Mouse (Mus musculus): ENCODE results near the gene Plxna2.

The Plxna2 gene

DNA sequence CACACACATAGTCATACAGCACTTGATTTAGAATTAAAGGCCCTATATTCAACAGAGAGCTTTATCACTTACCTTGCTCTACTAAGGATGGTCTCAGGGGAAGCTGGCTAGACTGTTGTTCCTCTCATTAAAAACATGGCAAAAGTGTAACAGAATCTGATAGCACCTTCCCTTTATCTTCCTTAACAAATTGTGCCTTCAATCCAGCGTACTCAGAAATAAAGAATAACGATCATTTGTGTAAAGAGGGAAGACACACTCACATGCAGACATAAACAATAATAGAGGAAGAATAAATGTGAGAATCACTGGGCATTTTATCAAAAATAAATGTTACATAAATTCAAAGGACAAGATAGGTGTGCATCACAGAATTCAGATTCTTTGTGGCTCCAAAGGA lies at the start of gene Plxna2:
Gene Plxna2, plus strand, starts transcription at position 301 of the 400 bp plus-strand sequence.
- no peak for DNase-seq

- DNase-seq: no peak
Observed at GRCm38 (mm10) chr1:194573870-194574269, 44.1 kb upstream of the Plxna2 start.

GRCm38 (mm10) chr1:194578270-194578669 lies 39.7 kb upstream of the Plxna2 start:
- DNase-seq: no peak

- DNase-seq: no peak
Observed at GRCm38 (mm10) chr1:194580539-194580938, 37.5 kb upstream of the Plxna2 start.

DNA sequence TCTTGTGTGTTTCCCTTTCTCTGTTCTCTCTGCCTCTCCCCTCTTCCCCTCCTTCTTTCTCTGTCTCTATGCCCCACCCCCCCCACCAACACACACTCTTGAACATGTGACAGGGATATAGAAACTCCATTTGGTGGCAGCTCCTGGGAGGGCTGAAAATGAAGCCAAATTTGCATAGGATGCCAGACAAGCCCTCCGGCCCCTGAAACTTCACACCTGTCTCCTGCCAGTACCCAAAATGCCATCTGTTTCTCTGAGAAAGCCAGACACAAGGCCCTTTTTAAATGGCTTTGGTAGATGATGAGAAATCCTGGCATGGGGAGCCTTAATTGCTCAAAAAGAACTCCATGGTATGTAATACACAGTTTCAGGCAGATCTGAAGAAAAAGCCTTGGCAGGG lies 31.3 kb upstream of the Plxna2 start:
- no peak for DNase-seq

DNA sequence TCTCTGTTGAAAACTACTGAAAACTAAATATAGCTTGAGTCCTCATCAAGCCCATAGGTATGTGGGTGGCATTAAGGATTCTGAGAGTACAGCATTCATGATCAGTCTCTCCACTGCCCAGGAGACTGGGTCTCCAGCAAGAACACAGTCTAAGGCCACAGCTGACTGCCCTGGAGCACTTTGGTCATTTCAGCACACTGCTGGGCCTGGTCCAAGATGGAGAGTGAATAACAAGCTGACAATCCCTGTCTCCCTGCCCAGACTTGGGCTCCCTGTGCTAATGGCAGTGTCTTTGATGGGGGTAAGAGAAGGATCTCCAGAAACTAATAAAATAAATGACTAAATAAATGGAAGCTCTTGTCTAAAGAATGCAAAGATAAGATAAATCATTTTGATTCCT lies 30.5 kb upstream of the Plxna2 start:
- peak; percentile 71 for DNase-seq

- DNase-seq: peak; percentile 16
Observed at GRCm38 (mm10) chr1:194587956-194588668, 29.9 kb upstream of the Plxna2 start.

DNA sequence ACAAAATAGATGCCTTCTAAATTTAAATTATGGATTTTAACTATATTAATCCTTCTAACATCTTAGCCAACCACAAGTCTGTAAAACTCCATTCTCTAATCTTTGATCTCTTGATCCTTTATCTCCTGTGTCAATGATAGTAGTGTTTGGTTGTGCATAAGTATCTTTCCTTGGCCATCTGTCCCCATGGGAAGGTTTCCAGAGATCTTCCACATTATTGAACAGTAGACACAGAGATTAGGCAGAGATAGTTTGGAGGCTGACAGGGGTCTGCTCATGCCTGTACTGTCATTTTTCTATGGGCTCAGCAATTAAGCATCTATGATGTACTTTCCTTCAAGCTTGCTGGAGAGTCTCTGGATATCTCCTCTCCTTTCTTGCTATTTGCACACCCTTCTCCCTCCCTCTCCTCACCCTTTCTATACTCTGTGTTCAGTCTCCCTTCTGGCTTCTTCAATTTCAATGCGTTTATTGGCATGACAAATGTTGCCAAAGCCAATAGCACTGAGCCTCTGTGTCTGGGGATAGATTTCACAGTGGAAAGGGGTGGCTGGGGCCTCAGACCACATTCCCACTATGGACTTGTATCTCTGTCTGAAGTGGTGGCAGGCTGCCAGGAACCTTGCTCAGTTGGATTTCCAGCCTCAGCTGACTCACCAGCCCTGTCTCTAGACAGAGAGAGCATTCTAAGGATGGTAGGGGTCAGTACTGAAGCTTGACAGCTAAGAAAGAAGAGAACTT lies 29.1 kb upstream of the Plxna2 start:
- peak; percentile 57 for DNase-seq

- DNase-seq: no peak
Observed at GRCm38 (mm10) chr1:194593155-194593554, 24.9 kb upstream of the Plxna2 start.

- peak; percentile 25 for DNase-seq
Observed at GRCm38 (mm10) chr1:194607406-194608261, 10.4 kb upstream of the Plxna2 start.

GRCm38 (mm10) chr1:194610516-194610915 lies 7.5 kb upstream of the Plxna2 start:
- peak; percentile 30 for DNase-seq

- DNase-seq: no peak
Observed at GRCm38 (mm10) chr1:194612628-194613027, 5.4 kb upstream of the Plxna2 start.

GRCm38 (mm10) chr1:194613271-194613834 lies 4.7 kb upstream of the Plxna2 start:
- no peak for DNase-seq

GRCm38 (mm10) chr1:194613923-194614830 lies 3.8 kb upstream of the Plxna2 start:
- DNase-seq: no peak

GRCm38 (mm10) chr1:194616136-194616535 lies 1.9 kb upstream of the Plxna2 start:
- no peak for DNase-seq

DNA sequence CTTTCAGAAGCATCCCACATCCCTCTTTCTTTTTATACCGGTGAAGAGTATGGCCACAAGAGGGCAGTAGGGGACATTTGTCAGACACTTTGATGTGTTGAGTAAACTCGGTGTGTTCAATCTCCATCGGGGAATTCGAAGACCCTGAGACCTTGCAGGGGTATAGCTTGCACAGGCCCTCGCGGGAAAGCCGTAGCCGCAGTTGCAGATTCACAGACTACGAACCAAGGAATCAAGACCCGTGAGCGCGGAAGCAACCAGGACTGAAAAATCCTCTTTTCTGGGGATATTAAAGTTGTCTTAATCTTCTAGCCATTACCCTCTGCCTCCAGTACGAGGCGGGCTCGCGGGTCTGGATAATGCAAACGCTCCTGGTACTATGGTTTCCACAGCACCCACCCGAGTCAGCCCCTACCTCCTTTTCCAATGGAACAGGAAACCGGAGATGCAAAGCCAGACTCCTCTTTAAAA lies 858 bp downstream of the Plxna2 start:
- DNase-seq: peak; percentile 91

DNA sequence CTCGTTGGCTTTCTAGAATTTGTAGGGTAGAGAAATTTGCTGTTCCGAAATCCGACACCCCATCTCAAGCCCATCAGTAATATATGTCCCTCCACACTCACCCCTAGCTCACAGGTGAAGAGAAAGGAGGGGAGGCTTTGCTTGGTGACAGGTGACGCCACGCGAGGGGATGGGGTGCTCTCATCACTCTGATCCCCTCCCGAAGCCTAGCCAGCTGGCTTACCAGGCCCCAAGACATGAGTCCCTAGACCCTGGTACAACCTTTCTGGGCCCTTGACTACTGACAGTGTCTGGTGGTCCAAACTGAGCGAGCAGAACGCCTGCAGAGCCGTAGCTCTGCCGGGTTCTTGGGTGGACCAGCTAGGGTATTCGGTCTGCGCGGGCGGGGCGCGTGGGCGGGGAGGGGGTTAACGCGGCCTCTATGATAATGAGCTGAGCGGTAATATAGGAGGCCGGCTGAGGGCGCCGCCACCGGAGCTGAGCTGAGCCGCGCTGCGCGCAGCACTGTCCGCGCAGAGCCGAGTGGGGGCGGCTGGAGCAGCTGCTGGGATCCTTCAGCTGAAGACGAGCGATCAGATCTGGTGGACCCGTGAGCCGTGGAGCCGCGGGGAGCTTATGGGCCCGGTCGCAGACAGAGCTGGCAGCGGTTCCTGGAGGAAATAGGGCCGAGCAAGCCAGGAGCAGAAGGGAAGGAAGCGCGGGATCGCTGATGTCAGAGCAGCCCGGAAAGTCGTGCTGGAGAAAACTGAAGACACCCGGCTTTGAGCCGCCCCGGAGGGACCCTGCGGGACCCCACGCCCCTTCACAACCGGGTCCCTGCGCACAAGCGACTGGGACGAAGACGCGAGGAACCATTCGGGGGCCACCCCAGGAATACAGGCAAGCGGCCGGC lies 1.6 kb downstream of the Plxna2 start:
- peak; percentile 91 for DNase-seq

DNA sequence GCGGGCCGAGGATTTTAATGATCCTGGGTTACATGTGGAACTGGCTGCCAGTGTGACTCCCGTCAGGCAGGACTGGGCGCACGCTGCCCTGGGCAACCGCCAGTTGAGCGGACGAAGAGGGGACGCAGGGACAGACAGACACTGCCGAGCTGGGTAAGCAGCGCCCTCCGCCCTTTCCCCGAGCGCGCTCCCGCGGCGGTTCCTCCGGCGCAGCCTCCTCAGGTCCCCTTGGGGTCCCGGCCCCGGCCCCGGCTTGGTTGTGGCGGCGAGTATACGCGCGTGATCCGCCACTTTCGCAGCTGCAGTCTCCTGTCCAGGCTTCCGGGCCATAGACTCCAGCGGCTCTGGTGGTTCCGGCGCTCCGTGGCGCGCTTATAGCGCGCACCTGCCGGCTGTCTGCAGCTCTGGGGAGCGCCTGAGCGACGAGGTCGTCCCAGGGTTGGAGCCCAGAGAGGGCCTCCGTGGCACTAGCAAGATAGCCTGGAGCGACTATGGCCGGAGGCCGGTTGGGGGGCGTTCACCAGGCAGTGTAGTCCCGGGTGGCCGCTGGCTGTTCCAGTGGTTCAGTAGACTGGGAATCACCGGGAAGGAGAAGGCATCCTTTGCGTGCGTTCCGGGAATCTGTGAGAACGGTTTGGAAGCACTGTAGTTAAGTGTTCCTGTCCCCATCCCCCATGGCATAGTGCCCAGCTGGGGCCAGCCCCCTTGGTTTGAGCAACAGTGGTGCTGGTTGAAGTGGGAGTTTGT lies 2.4 kb downstream of the Plxna2 start:
- DNase-seq: peak; percentile 85

DNA sequence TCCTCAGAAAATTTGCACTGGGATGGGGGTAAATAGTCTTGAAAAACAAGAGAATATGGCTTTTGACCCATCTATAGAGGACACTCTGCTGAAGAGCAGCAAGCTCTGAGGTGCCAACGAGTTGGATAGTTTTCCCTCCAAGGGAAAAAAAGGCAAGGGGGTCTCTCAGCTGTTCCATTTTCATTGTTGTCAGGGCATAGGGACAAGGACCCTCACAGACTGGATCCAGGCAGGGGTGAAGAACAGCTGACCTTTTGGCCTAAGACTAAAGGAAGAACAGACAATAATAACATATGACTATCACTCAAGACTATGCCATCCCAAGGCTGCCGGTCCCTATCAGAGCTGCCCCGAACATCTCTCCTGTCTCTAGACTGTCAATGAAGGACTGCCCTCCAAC lies 4.2 kb downstream of the Plxna2 start:
- DNase-seq: no peak

DNA sequence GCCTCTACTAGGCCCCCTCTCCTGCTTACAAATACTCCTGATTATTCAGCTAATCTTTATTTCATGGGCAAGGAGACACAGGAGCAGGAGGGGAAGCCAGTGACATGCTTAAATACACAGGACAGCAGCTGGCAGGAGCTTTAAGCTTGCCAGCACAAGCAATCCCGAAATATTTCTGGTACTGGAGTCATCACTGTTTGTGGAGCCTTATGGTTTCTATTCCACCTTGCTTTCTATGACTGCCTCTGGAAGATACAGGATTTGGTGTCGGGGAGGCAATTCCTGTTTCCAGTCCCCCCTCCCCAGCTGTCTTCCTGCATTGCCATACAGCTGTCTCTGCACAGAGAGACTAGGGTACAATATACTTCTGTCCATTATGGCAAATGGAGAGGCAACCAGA lies 4.7 kb downstream of the Plxna2 start:
- no peak for DNase-seq
